In genomic region chr9:55150279-55150726, GRCm38 (mm10) we compare ENCODE assay signal across 8 mouse cellular contexts. TPM values are rescaled to one million over a fixed set of nuclear protein-coding genes. Genes with fewer than 3 reads are reported as not detected.
A peak's percentile ranks its signal among the peaks of the same experiment; 100 is the strongest.
DNase-seq lines count a peak whose midpoint lies in the region; ATAC-seq and TF ChIP-seq lines count a peak whose summit lies in the region.

No protein-coding gene starts in this region.

- WGBS in heart, embryonic 11.5 days (ENCODE audit: insufficient replicate concordance): 3% methylated on average over 13 of the region's 13 CpGs
- 2% methylated on average over 13 of the region's 13 CpGs for WGBS in embryonic facial prominence, embryonic 12.5 days
- WGBS in hindbrain, embryonic 15.5 days: 3% methylated on average over 13 of the region's 13 CpGs

- no peak for DNase-seq in heart, postnatal 36 days
- DNase-seq in lung, postnatal 25 days (ENCODE audit: low spot score): peak; percentile 7
- DNase-seq in gastrocnemius, adult 18-20 months (ENCODE audit: low spot score): no peak
- no peak for DNase-seq in urinary bladder, postnatal 10 days (ENCODE audit: low spot score)

- H3K36me3 ChIP-seq in heart, embryonic 11.5 days (ENCODE audit: control insufficient read depth, insufficient read depth, low read length): 0 out of 2 replicates have a peak, but pooled peaks cover 2% of the 10 kb centered on the region
- peaks cover 6% of the 10 kb centered on the region for H3K36me3 ChIP-seq in ES-Bruce4 (ENCODE audit: control insufficient read depth, insufficient read depth, low read length, poor library complexity, severe bottlenecking)
- H3K36me3 ChIP-seq in embryonic facial prominence, embryonic 12.5 days: no peaks in the 10 kb centered on the region
- no peaks in the 10 kb centered on the region for H3K36me3 ChIP-seq in hindbrain, embryonic 15.5 days

- no peak for ATAC-seq in heart, embryonic 11.5 days (replicated peaks; ENCODE audit: insufficient number of reproducible peaks, low FRiP score, low TSS enrichment)
- no peak for ATAC-seq in embryonic facial prominence, embryonic 12.5 days (ENCODE audit: insufficient number of reproducible peaks, insufficient read depth, low FRiP score, low TSS enrichment)
- ATAC-seq in hindbrain, embryonic 15.5 days (ENCODE audit: low FRiP score, low read depth): no peak

- H3K4me1 ChIP-seq in heart, embryonic 11.5 days (ENCODE audit: control insufficient read depth, insufficient read depth, low read length): peaks cover 5% of the 10 kb centered on the region
- peaks cover 2% of the 10 kb centered on the region for H3K4me1 ChIP-seq in ES-Bruce4 (ENCODE audit: control insufficient read depth, insufficient read depth, low read length)
- H3K4me1 ChIP-seq in embryonic facial prominence, embryonic 12.5 days: peaks cover 11% of the 10 kb centered on the region
- H3K4me1 ChIP-seq in hindbrain, embryonic 15.5 days (replicated peaks): peaks cover 23% of the 10 kb centered on the region

- H3K27ac ChIP-seq in heart, embryonic 11.5 days (ENCODE audit: low read depth, low read length): no peak overlapping the region
- H3K27ac ChIP-seq in ES-Bruce4 (ENCODE audit: insufficient read depth, low read length): no peak overlapping the region
- no peak overlapping the region for H3K27ac ChIP-seq in embryonic facial prominence, embryonic 12.5 days
- H3K27ac ChIP-seq in hindbrain, embryonic 15.5 days (replicated peaks): peak overlapping the region; percentile 87; the same call in 1 of the 2 replicates

- TF ChIP-seq POLR2A in ES-Bruce4 (IDR thresholded peaks at IDR 0.05; ENCODE audit: insufficient read depth, low read length): no peak

- peak overlapping the region; percentile 72 for H3K4me3 ChIP-seq in heart, embryonic 11.5 days (ENCODE audit: low read depth, low read length)
- peak overlapping the region; percentile 95 for H3K4me3 ChIP-seq in ES-Bruce4 (ENCODE audit: low read depth, low read length)
- H3K4me3 ChIP-seq in embryonic facial prominence, embryonic 12.5 days: peak overlapping the region; percentile 91
- peak overlapping the region; percentile 74 for H3K4me3 ChIP-seq in hindbrain, embryonic 15.5 days

- no peak for TF ChIP-seq CTCF in ES-Bruce4 (IDR thresholded peaks at IDR 0.05; ENCODE audit: low read depth, low read length)

- intact Hi-C loops in heart, postnatal 36 days (cut with DNase I): no loop called here

- H3K9me3 ChIP-seq in heart, embryonic 11.5 days (replicated peaks; ENCODE audit: control insufficient read depth, low read length): no peaks in the 10 kb centered on the region
- no peaks in the 10 kb centered on the region for H3K9me3 ChIP-seq in ES-Bruce4 (replicated peaks; ENCODE audit: control insufficient read depth, insufficient read depth, low read length, poor library complexity, severe bottlenecking)
- H3K9me3 ChIP-seq in embryonic facial prominence, embryonic 12.5 days: no peaks in the 10 kb centered on the region
- no peaks in the 10 kb centered on the region for H3K9me3 ChIP-seq in hindbrain, embryonic 15.5 days

- no peaks in the 10 kb centered on the region for H3K27me3 ChIP-seq in heart, embryonic 11.5 days (ENCODE audit: control insufficient read depth, insufficient read depth, low read length)
- H3K27me3 ChIP-seq in ES-Bruce4 (ENCODE audit: control insufficient read depth, insufficient read depth, low read length, poor library complexity, severe bottlenecking): no peaks in the 10 kb centered on the region
- no peaks in the 10 kb centered on the region for H3K27me3 ChIP-seq in embryonic facial prominence, embryonic 12.5 days
- H3K27me3 ChIP-seq in hindbrain, embryonic 15.5 days: no peaks in the 10 kb centered on the region

- peak overlapping the region; percentile 91 for H3K4me2 ChIP-seq in heart, embryonic 11.5 days
- H3K4me2 ChIP-seq in embryonic facial prominence, embryonic 12.5 days (replicated peaks): peak overlapping the region; percentile 87
- peak overlapping the region; percentile 95 for H3K4me2 ChIP-seq in hindbrain, embryonic 15.5 days

- TF ChIP-seq EP300 in ES-Bruce4 (IDR thresholded peaks at IDR 0.05; ENCODE audit: insufficient read depth, low read depth, low read length): no peak

- peak overlapping the region; percentile 90 for H3K9ac ChIP-seq in heart, embryonic 11.5 days (ENCODE audit: low read depth, low read length)
- peak overlapping the region; percentile 82 for H3K9ac ChIP-seq in ES-Bruce4 (ENCODE audit: low read depth, poor library complexity, severe bottlenecking)
- H3K9ac ChIP-seq in embryonic facial prominence, embryonic 12.5 days: peak overlapping the region; percentile 90
- peak overlapping the region; percentile 85 for H3K9ac ChIP-seq in hindbrain, embryonic 15.5 days

RNA-seq across cellular contexts. Expression of gene Ube2q2, which starts 1.6 kb away (rescaled TPM):
- 29.1 and 34.3 TPM in 2 replicates for polyA plus RNA-seq in heart, embryonic 11.5 days (2014; fragmentation: Nextera tagmentation; extraction: Ambion mirVana)
- 10 to 100 TPM; 27.3 to 30.6 TPM for total RNA-seq in heart, postnatal 36 days (2021)
- polyA plus RNA-seq in ES-Bruce4 (2011; ENCODE audit: insufficient read depth, insufficient read length, low read depth, missing spikeins): 59.6 and 72.4 TPM in 2 replicates
- polyA plus RNA-seq in embryonic facial prominence, embryonic 12.5 days (2016; fragmentation: Nextera tagmentation; extraction: Ambion mirVana): 45.0 and 46.1 TPM in 2 replicates
- polyA plus RNA-seq in hindbrain, embryonic 15.5 days (2015; fragmentation: Nextera tagmentation; extraction: Ambion mirVana): 40.0 and 41.3 TPM in 2 replicates
- total RNA-seq in gastrocnemius, adult 18-20 months (2021): 10 to 100 TPM; 36.0 to 36.3 TPM

RNA-seq across cellular contexts. Expression of gene Fbxo22, which starts 58.4 kb away (rescaled TPM):
- polyA plus RNA-seq in heart, embryonic 11.5 days (2014; fragmentation: Nextera tagmentation; extraction: Ambion mirVana): 64.5 and 75.5 TPM in 2 replicates
- total RNA-seq in heart, postnatal 36 days (2021): 10 to 100 TPM; 31.9 to 34.4 TPM
- 93.0 and 102 TPM in 2 replicates for polyA plus RNA-seq in ES-Bruce4 (2011; ENCODE audit: insufficient read depth, insufficient read length, low read depth, missing spikeins)
- 74.4 and 76.9 TPM in 2 replicates for polyA plus RNA-seq in embryonic facial prominence, embryonic 12.5 days (2016; fragmentation: Nextera tagmentation; extraction: Ambion mirVana)
- polyA plus RNA-seq in hindbrain, embryonic 15.5 days (2015; fragmentation: Nextera tagmentation; extraction: Ambion mirVana): 77.5 and 82.7 TPM in 2 replicates
- total RNA-seq in gastrocnemius, adult 18-20 months (2021): 10 to 100 TPM; 19.7 to 21.1 TPM
